Mouse (Mus musculus) adrenal gland (tissue): Measurements from ENCODE around the gene Myrf.

Experiments
- microRNA-seq, 2 experiments: library from miRNA; unstranded; fragments of <30 nt; microRNA quantifications; one replicate each; pipeline ENCODE4; 2019

Myrf gene

Small RNA genes lying within 50 kb of the gene (microRNA-seq; reads per million reads assigned to microRNA genes)
- 0.25 to 0.92 reads per million in 2 experiments for gene Mir6993
